ENCODE assay signal across 9 mouse cellular contexts in the genomic region with DNA sequence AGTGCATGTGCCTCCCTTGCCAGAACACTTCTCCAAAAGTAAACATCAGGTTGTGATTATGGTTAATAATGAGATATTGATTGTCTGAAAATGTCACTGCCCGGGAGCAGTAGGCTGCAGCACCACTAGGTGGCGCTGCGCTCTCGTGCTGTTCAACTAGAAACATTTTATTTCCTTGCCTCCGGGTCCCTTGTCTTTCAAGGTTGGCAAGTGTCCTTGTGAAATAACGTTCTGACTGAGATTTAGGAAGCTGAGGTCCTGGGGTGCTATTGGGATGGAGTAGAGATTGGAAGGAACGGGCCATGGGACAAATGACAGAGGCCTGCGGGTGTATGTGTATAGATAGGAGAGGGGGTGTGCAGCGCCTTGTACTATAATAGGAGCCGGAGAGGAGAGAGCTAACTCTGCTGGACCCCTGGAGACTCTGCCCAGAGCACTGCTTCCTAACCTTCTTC. TPM values are rescaled to one million over a fixed set of nuclear protein-coding genes. Genes with fewer than 3 reads are reported as not detected.
DNase-seq lines count a peak whose midpoint lies in the region; ATAC-seq and TF ChIP-seq lines count a peak whose summit lies in the region.
"Had no signal": no experiment of that assay in that cellular context is flagged by ENCODE, and none has a peak within 500 bp of the region (broad histone marks: within the 10 kb centered on the region; RNA-seq: fewer than 3 reads in every experiment).

No protein-coding gene starts in this region.

- TF ChIP-seq POLR2A in testis, adult 2 months (IDR thresholded peaks at IDR 0.05; ENCODE audit: control insufficient read depth, low read depth, low read length): no peak

- H3K4me2 ChIP-seq in forebrain, embryonic 14.5 days (ENCODE audit: low read length): peak overlapping the region; percentile 29
- H3K4me2 ChIP-seq in hindbrain, postnatal 0 days (ENCODE audit: low read depth, low read length): peak overlapping the region; percentile 56
- H3K4me2 ChIP-seq in midbrain, embryonic 14.5 days (ENCODE audit: low read length): peak overlapping the region; percentile 39
- no peak overlapping the region for H3K4me2 ChIP-seq in stomach, postnatal 0 days (replicated peaks; ENCODE audit: low read depth)

- peak overlapping the region; percentile 63; the same call in 1 of the 2 replicates for H3K4me3 ChIP-seq in testis, adult 2 months (ENCODE audit: control insufficient read depth, low read depth, low read length)
- no peak overlapping the region for H3K4me3 ChIP-seq in forebrain, embryonic 14.5 days (ENCODE audit: low read depth, low read length)
- H3K4me3 ChIP-seq in hindbrain, postnatal 0 days (ENCODE audit: low read length): peak overlapping the region; percentile 14
- H3K4me3 ChIP-seq in left cerebral cortex, adult 2 months: peak overlapping the region; percentile 31
- no peak overlapping the region for H3K4me3 ChIP-seq in midbrain, embryonic 14.5 days (replicated peaks; ENCODE audit: low read depth, low read length)
- H3K4me3 ChIP-seq in stomach, postnatal 0 days (ENCODE audit: low read depth, low read length): no peak overlapping the region
- H3K4me3 ChIP-seq: erythroblast, embryonic 14.5 days had no signal

- peak; percentile 64 for ATAC-seq in forebrain, embryonic 14.5 days
- ATAC-seq in hindbrain, postnatal 0 days: peak; percentile 27
- ATAC-seq in midbrain, embryonic 14.5 days (ENCODE audit: low FRiP score, low TSS enrichment): peak; percentile 34; the same call in 1 of the 2 replicates
- no peak for ATAC-seq in stomach, postnatal 0 days (ENCODE audit: low FRiP score, low TSS enrichment)

- peak; percentile 96 for TF ChIP-seq CTCF in testis, adult 2 months (IDR thresholded peaks at IDR 0.05; ENCODE audit: control insufficient read depth, insufficient read depth, insufficient replicate concordance, low read depth, low read length)
- peak; percentile 99 for TF ChIP-seq CTCF in hindbrain, postnatal 0 days (IDR thresholded peaks at IDR 0.05; ENCODE audit: low read depth)
- peak; percentile 100 for TF ChIP-seq CTCF in left cerebral cortex, adult 2 months (IDR thresholded peaks at IDR 0.05)
- peak; percentile 98 for TF ChIP-seq CTCF in stomach, postnatal 0 days (IDR thresholded peaks at IDR 0.05; ENCODE audit: low read depth)

- no peak for TF ChIP-seq EP300 in stomach, postnatal 0 days (optimal IDR thresholded peaks at IDR 0.05)

- intact Hi-C loops in left cerebral cortex, adult 2 months (cut with DNase I): loop anchor here (1.0 to 5.0 kb wide), 3 partner anchors 71 to 607 kb away; no protein-coding TSS in a partner anchor

- peaks cover 18% of the 10 kb centered on the region for H3K4me1 ChIP-seq in testis, adult 2 months (ENCODE audit: control insufficient read depth, insufficient read depth, low read length)
- H3K4me1 ChIP-seq in forebrain, embryonic 14.5 days (ENCODE audit: control insufficient read depth, insufficient read depth, low read length): no peaks in the 10 kb centered on the region; the same call in 1 of the 2 replicates
- peaks cover 13% of the 10 kb centered on the region for H3K4me1 ChIP-seq in hindbrain, postnatal 0 days (ENCODE audit: insufficient read depth, low read length)
- peaks cover 15% of the 10 kb centered on the region; the same call in 1 of the 2 replicates for H3K4me1 ChIP-seq in midbrain, embryonic 14.5 days (ENCODE audit: control insufficient read depth, insufficient read depth, low read length)
- no peaks in the 10 kb centered on the region for H3K4me1 ChIP-seq in stomach, postnatal 0 days (replicated peaks; ENCODE audit: control insufficient read depth, insufficient read depth)

- H3K9me3 ChIP-seq in forebrain, embryonic 14.5 days (replicated peaks; ENCODE audit: control insufficient read depth, low read length): no peaks in the 10 kb centered on the region
- H3K9me3 ChIP-seq in hindbrain, postnatal 0 days (ENCODE audit: low read length): no peaks in the 10 kb centered on the region
- H3K9me3 ChIP-seq in midbrain, embryonic 14.5 days (ENCODE audit: control insufficient read depth, low read length): no peaks in the 10 kb centered on the region
- H3K9me3 ChIP-seq in stomach, postnatal 0 days (ENCODE audit: control insufficient read depth, low read length): no peaks in the 10 kb centered on the region

- no peak for DNase-seq in testis, postnatal 14 days (ENCODE audit: low spot score)
- DNase-seq in cerebellum, adult 11 months: peak; percentile 77
- DNase-seq in forebrain, embryonic 14.5 days (ENCODE audit: low spot score): peak; percentile 92
- peak; percentile 94 for DNase-seq in hindbrain, postnatal 0 days (ENCODE audit: low spot score)
- DNase-seq in left cerebral cortex, adult 2 months (ENCODE audit: extremely low spot score in 1 of 2, low spot score in 2 of 2): peak; percentile 62 to 68
- peak; percentile 94 for DNase-seq in midbrain, embryonic 14.5 days
- DNase-seq in stomach, postnatal 0 days (ENCODE audit: low spot score): peak; percentile 65

- 13% methylated on average over 10 of the region's 10 CpGs for WGBS in forebrain, embryonic 14.5 days
- WGBS in hindbrain, postnatal 0 days: 4% methylated on average over 10 of the region's 10 CpGs
- WGBS in midbrain, embryonic 14.5 days: 9% methylated on average over 10 of the region's 10 CpGs
- WGBS in stomach, postnatal 0 days: 21% methylated on average over 10 of the region's 10 CpGs

- H3K9ac ChIP-seq in forebrain, embryonic 14.5 days (ENCODE audit: low read length): peak overlapping the region; percentile 18; the same call in 1 of the 2 replicates
- H3K9ac ChIP-seq in hindbrain, postnatal 0 days (replicated peaks; ENCODE audit: low read length): 0 out of 2 replicates have a peak overlapping the region, but pooled peaks have one; percentile 24
- no peak overlapping the region for H3K9ac ChIP-seq in midbrain, embryonic 14.5 days (replicated peaks; ENCODE audit: low read length)
- H3K9ac ChIP-seq in stomach, postnatal 0 days (ENCODE audit: low read length): no peak overlapping the region

- no peaks in the 10 kb centered on the region for H3K36me3 ChIP-seq in testis, adult 2 months (ENCODE audit: control insufficient read depth, insufficient read depth, low read length)
- H3K36me3 ChIP-seq in forebrain, embryonic 14.5 days (ENCODE audit: control insufficient read depth, insufficient read depth, low read length): peaks cover 12% of the 10 kb centered on the region
- peaks cover 5% of the 10 kb centered on the region for H3K36me3 ChIP-seq in hindbrain, postnatal 0 days (ENCODE audit: insufficient read depth, low read length)
- H3K36me3 ChIP-seq in midbrain, embryonic 14.5 days (ENCODE audit: control insufficient read depth, insufficient read depth, low read length): peaks cover 9% of the 10 kb centered on the region
- no peaks in the 10 kb centered on the region for H3K36me3 ChIP-seq in stomach, postnatal 0 days (ENCODE audit: control insufficient read depth, insufficient read depth, low read length)

- H3K27ac ChIP-seq in testis, adult 2 months (ENCODE audit: control insufficient read depth, insufficient read depth, low read depth, low read length): no peak overlapping the region
- no peak overlapping the region for H3K27ac ChIP-seq in forebrain, embryonic 14.5 days (ENCODE audit: low read depth, low read length)
- peak overlapping the region; percentile 84 for H3K27ac ChIP-seq in hindbrain, postnatal 0 days
- H3K27ac ChIP-seq in left cerebral cortex, adult 2 months: peak overlapping the region; percentile 28; the same call in 1 of the 2 replicates
- H3K27ac ChIP-seq in midbrain, embryonic 14.5 days (replicated peaks; ENCODE audit: low read depth, low read length): peak overlapping the region; percentile 66
- H3K27ac ChIP-seq in stomach, postnatal 0 days (replicated peaks): no peak overlapping the region

- H3K27me3 ChIP-seq in testis, adult 2 months (ENCODE audit: control insufficient read depth, insufficient read depth, low read length): no peaks in the 10 kb centered on the region
- no peaks in the 10 kb centered on the region for H3K27me3 ChIP-seq in forebrain, embryonic 14.5 days (replicated peaks; ENCODE audit: control insufficient read depth, insufficient read depth, low read length)
- H3K27me3 ChIP-seq in hindbrain, postnatal 0 days (ENCODE audit: insufficient read depth, low read length): no peaks in the 10 kb centered on the region
- no peaks in the 10 kb centered on the region for H3K27me3 ChIP-seq in midbrain, embryonic 14.5 days (ENCODE audit: control insufficient read depth, insufficient read depth, low read length)
- H3K27me3 ChIP-seq in stomach, postnatal 0 days (ENCODE audit: control insufficient read depth, insufficient read depth, low read length): no peaks in the 10 kb centered on the region

RNA-seq across cellular contexts. Expression of gene Mrps23, which starts 12.1 kb away (rescaled TPM):
- polyA plus RNA-seq in testis, adult 2 months (2012; rRNA removed): 29.8 and 46.7 TPM in 2 replicates
- 75.5 and 80.8 TPM in 2 replicates for polyA plus RNA-seq in forebrain, embryonic 14.5 days (2014; fragmentation: Nextera tagmentation; extraction: Ambion mirVana)
- 29.0 and 48.7 TPM in 2 replicates for total RNA-seq in hindbrain, postnatal 0 days (2014; rRNA removed)
- 66.4 and 67.1 TPM in 2 replicates for polyA plus RNA-seq in hindbrain, postnatal 0 days (2015; fragmentation: Nextera tagmentation; extraction: Ambion mirVana)
- 10 to 100 TPM; 66.4 to 71.1 TPM for total RNA-seq in left cerebral cortex, adult 2 months (2021)
- 67.9 and 70.0 TPM in 2 replicates for polyA plus RNA-seq in midbrain, embryonic 14.5 days (2014; fragmentation: Nextera tagmentation; extraction: Ambion mirVana)
- polyA plus RNA-seq in stomach, postnatal 0 days (2015; fragmentation: Nextera tagmentation; extraction: Ambion mirVana): 54.7 and 55.4 TPM in 2 replicates

Comparison
In these comparisons a context has a peak if more than half of its experiments do, and no peak if none do; other contexts are left out.
1. H3K27ac ChIP-seq: peak in hindbrain, postnatal 0 days (single experiment), left cerebral cortex, adult 2 months (single experiment) and midbrain, embryonic 14.5 days (single experiment); none in testis, adult 2 months (single experiment), forebrain, embryonic 14.5 days (single experiment) and stomach, postnatal 0 days (single experiment).
2. H3K4me3 ChIP-seq: peak in testis, adult 2 months (single experiment), hindbrain, postnatal 0 days (single experiment) and left cerebral cortex, adult 2 months (single experiment); none in forebrain, embryonic 14.5 days (single experiment), midbrain, embryonic 14.5 days (single experiment) and stomach, postnatal 0 days (single experiment).
3. H3K9ac ChIP-seq: peak in forebrain, embryonic 14.5 days (single experiment) and hindbrain, postnatal 0 days (single experiment); none in midbrain, embryonic 14.5 days (single experiment) and stomach, postnatal 0 days (single experiment).
4. Peak in every context shown above with its lines, with median percentiles within 50 percentile points of each other: CTCF ChIP-seq.